Mouse (Mus musculus): ENCODE data around the gene Zfp688. TPM values are rescaled to one million over a fixed set of nuclear protein-coding genes. Genes with fewer than 3 reads are reported as not detected.

Gene Zfp688
- total RNA-seq, 2 experiments from 2014 or later: 10.0 to 11.7 TPM

Other genes with a start within 250 kb of the Zfp688 start
- gene Cd2bp2, start 226.0 kb downstream of the Zfp688 start, total RNA-seq (2021): 10 to 100 TPM; 70.5 to 75.5 TPM
- 10 to 100 TPM; 84.6 to 95.4 TPM for gene Tbc1d10b, start 213.6 kb downstream of the Zfp688 start, total RNA-seq (2021)
- 1 to 10 TPM; 1.3 to 3.3 TPM for gene Mylpf, start 213.2 kb downstream of the Zfp688 start, total RNA-seq (2021)
- 10 to 100 TPM; 19.3 to 19.6 TPM for gene Zfp553, start 189.0 kb downstream of the Zfp688 start, total RNA-seq (2021)
- 1 to 10 TPM; 5.5 to 5.9 TPM for gene Sept1, start 188.9 kb downstream of the Zfp688 start, total RNA-seq (2021)
- gene Zfp771, start 177.8 kb downstream of the Zfp688 start, total RNA-seq (2021): 10 to 100 TPM; 56.7 to 67.0 TPM
- gene Dctpp1, start 161.4 kb downstream of the Zfp688 start, total RNA-seq (2021): 10 to 100 TPM; 36.0 to 37.1 TPM
- 10 to 100 TPM; 45.7 to 49.4 TPM for gene Sephs2, start 148.0 kb downstream of the Zfp688 start, total RNA-seq (2021)
- under 1 TPM; 0.51 to 0.89 TPM for gene Itgal, start 125.8 kb downstream of the Zfp688 start, total RNA-seq (2021)
- gene Zfp768, start 76.5 kb downstream of the Zfp688 start, total RNA-seq (2021): 10 to 100 TPM; 11.9 to 13.5 TPM
- 1 to 10 TPM; 7.3 to 7.5 TPM for gene Zfp747, start 46.0 kb downstream of the Zfp688 start, total RNA-seq (2021)
- gene 9130019O22Rik, start 34.9 kb downstream of the Zfp688 start, total RNA-seq (2021): 1 to 10 TPM; 3.3 TPM
- 1 to 10 TPM; 5.4 to 6.4 TPM for gene E430018J23Rik, start 28.4 kb downstream of the Zfp688 start, total RNA-seq (2021)
- gene Zfp764, start 15.2 kb downstream of the Zfp688 start, total RNA-seq (2021): 1 to 10 TPM; 4.1 to 4.4 TPM
- 1 to 10 TPM; 7.5 to 7.7 TPM for gene Zfp689, start 27.1 kb upstream of the Zfp688 start, total RNA-seq (2021)
- 10 to 100 TPM; 31.6 to 34.8 TPM for gene Prr14, start 37.5 kb upstream of the Zfp688 start, total RNA-seq (2021)
- gene Fbrs, start 57.1 kb upstream of the Zfp688 start, total RNA-seq (2021): 10 to 100 TPM; 60.0 to 63.1 TPM
- 100 to 1,000 TPM; 109 to 111 TPM for gene Srcap, start 89.9 kb upstream of the Zfp688 start, total RNA-seq (2021)
- gene Gm42715, start 97.5 kb upstream of the Zfp688 start, total RNA-seq (2021): 10 to 100 TPM; 11.2 to 19.2 TPM
- gene Tmem265, start 139.3 kb upstream of the Zfp688 start, total RNA-seq (2021): 1 to 10 TPM in 1 of 2 experiments, under 1 TPM in 1; 0.80 to 2.4 TPM
- gene Phkg2, start 151.3 kb upstream of the Zfp688 start, total RNA-seq (2021): 10 to 100 TPM; 69.4 to 76.3 TPM
- gene Ccdc189, start 166.5 kb upstream of the Zfp688 start, total RNA-seq (2021): 10 to 100 TPM; 10.5 to 11.2 TPM
- gene Rnf40, start 166.7 kb upstream of the Zfp688 start, total RNA-seq (2021): 10 to 100 TPM; 70.6 to 71.3 TPM
- gene Zfp629, start 193.7 kb upstream of the Zfp688 start, total RNA-seq (2021): 10 to 100 TPM; 25.1 to 31.8 TPM

Measured in layer of hippocampus, postnatal 10 days (tissue).